Mouse (Mus musculus): ENCODE measurements at regions not wholly inside any gene's neighbourhood (a gene's known extent, or its start where the extent isn't known, plus 50 kb on each side); places are given as distances from the start of the nearest gene placed in this dataset.
"Not testable (repeated sequence)": the region's sequence is repeated elsewhere in the genome, so short reads cannot be mapped to it uniquely, and the experiment has no call there.

GRCm38 (mm10) chr13:20026612-20027011 is 63.8 kb upstream of the Elmo1 start:
- TF ChIP-seq CTCF (IDR thresholded peaks at IDR 0.05) (no peak), EP300 (IDR thresholded peaks at IDR 0.05) (no peak)
- H3K36me3 ChIP-seq (ENCODE audit: insufficient read depth, low read length), result no peaks in the 10 kb centered on the region
- no peak overlapping the region for H3K4me3 ChIP-seq (ENCODE audit: low read depth, low read length)

GRCm38 (mm10) chr13:20016454-20016853 is 73.9 kb upstream of the Elmo1 start:
- not testable (repeated sequence) for ATAC-seq; H3K4me1 ChIP-seq (ENCODE audit: insufficient read depth, low read depth, low read length); H3K9me3 ChIP-seq (ENCODE audit: low read length); H3K9ac ChIP-seq (replicated peaks; ENCODE audit: low read depth); H3K4me2 ChIP-seq (replicated peaks; ENCODE audit: low read depth, low read length); DNase-seq (ENCODE audit: low spot score); H3K36me3 ChIP-seq (ENCODE audit: insufficient read depth, low read length); H3K27me3 ChIP-seq (replicated peaks; ENCODE audit: insufficient read depth, low read length); H3K4me3 ChIP-seq (ENCODE audit: low read depth, low read length); H3K27ac ChIP-seq (ENCODE audit: low read length)
- 89% methylated on average over 16 of the region's 16 CpGs for WGBS

More at GRCm38 (mm10) chr13:20026612-20027011, 63.8 kb upstream of the Elmo1 start:
- 62% methylated on average over 6 of the region's 6 CpGs for WGBS
- Histone ChIP-seq H3K27me3 (replicated peaks; ENCODE audit: insufficient read depth, low read length) (no peaks in the 10 kb centered on the region), H3K9ac (replicated peaks; ENCODE audit: low read depth) (no peak overlapping the region), H3K4me2 (replicated peaks; ENCODE audit: low read depth, low read length) (no peak overlapping the region), H3K9me3 (ENCODE audit: low read length) (no peaks in the 10 kb centered on the region), H3K27ac (ENCODE audit: low read length) (no peak overlapping the region), H3K4me1 (ENCODE audit: insufficient read depth, low read depth, low read length) (no peaks in the 10 kb centered on the region; the same call in 1 of the 2 replicates)
- ATAC-seq (no peak), DNase-seq (ENCODE audit: low spot score) (peak; percentile 17)

- Histone ChIP-seq H3K4me2 (replicated peaks; ENCODE audit: low read depth, low read length) (no peak overlapping the region), H3K9me3 (ENCODE audit: low read length) (no peaks in the 10 kb centered on the region), H3K27ac (ENCODE audit: low read length) (no peak overlapping the region), H3K9ac (replicated peaks; ENCODE audit: low read depth) (no peak overlapping the region), H3K36me3 (ENCODE audit: insufficient read depth, low read length) (no peaks in the 10 kb centered on the region), H3K4me3 (ENCODE audit: low read depth, low read length) (no peak overlapping the region), H3K27me3 (replicated peaks; ENCODE audit: insufficient read depth, low read length) (no peaks in the 10 kb centered on the region), H3K4me1 (ENCODE audit: insufficient read depth, low read depth, low read length) (no peaks in the 10 kb centered on the region)
- WGBS, result 38% methylated on average over 3 of the region's 3 CpGs
- DNase-seq (ENCODE audit: low spot score), result peak; percentile 7
- no peak for TF ChIP-seq EP300 (IDR thresholded peaks at IDR 0.05)
- no peak for TF ChIP-seq CTCF (IDR thresholded peaks at IDR 0.05)
- no peak for ATAC-seq
These were observed 77.8 kb upstream of the Elmo1 start for GRCm38 (mm10) chr13:20012621-20013020.

DNA sequence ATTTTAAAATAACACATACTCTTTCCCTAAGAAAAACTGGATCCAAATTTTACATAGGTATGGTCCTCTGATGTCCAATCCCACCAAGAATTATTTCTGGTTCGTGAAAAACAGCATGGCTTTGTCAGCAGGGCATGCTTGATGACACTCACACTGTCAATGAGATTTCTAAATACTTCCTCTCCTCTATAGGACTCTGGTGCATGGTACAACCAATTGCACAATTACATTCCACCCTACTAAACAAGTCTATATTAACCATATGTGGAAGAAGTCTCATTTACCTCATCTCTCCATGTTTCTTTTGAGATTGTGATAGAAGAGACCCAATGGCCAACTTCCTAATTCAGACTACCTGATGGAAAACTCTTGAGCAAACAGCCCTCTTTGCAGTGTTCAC is 81.2 kb upstream of the Elmo1 start:
- H3K4me1 ChIP-seq (ENCODE audit: insufficient read depth, low read depth, low read length), result no peaks in the 10 kb centered on the region
- H3K9me3 ChIP-seq (ENCODE audit: low read length), result no peaks in the 10 kb centered on the region
- no peak overlapping the region for H3K4me3 ChIP-seq (ENCODE audit: low read depth, low read length)
- no peak overlapping the region for H3K27ac ChIP-seq (ENCODE audit: low read length)
- ATAC-seq (no peak), DNase-seq (ENCODE audit: low spot score) (no peak)
- WGBS, result 55% methylated on average over 1 of the region's 1 CpGs
- H3K9ac ChIP-seq (replicated peaks; ENCODE audit: low read depth), result no peak overlapping the region
- H3K4me2 ChIP-seq (replicated peaks; ENCODE audit: low read depth, low read length), result no peak overlapping the region
- no peaks in the 10 kb centered on the region for H3K36me3 ChIP-seq (ENCODE audit: insufficient read depth, low read length)
- no peak for TF ChIP-seq CTCF (IDR thresholded peaks at IDR 0.05)
- no peak for TF ChIP-seq EP300 (IDR thresholded peaks at IDR 0.05)
- H3K27me3 ChIP-seq (replicated peaks; ENCODE audit: insufficient read depth, low read length), result no peaks in the 10 kb centered on the region

DNA sequence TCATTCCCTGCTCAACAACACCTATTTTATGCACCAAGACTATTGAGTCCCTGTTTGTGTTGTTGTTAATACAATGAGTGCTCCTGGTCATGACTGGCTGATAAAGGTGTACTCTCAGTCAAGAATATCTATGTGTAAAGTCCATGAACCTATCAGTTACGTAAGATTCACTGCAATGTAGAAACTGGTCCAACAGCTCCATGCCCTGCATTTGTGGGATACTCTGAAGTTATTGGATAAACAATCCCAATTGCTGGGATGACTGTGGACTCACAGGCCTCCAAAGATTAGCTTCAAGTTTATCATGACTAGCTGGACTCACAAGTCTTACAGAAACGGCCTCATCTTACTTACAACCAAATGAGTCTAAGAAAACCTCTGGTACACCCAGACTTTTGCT is 82.8 kb upstream of the Elmo1 start:
- Histone ChIP-seq H3K4me3 (ENCODE audit: low read depth, low read length) (no peak overlapping the region), H3K4me2 (replicated peaks; ENCODE audit: low read depth, low read length) (no peak overlapping the region), H3K9ac (replicated peaks; ENCODE audit: low read depth) (no peak overlapping the region), H3K4me1 (ENCODE audit: insufficient read depth, low read depth, low read length) (no peaks in the 10 kb centered on the region), H3K27ac (ENCODE audit: low read length) (no peak overlapping the region), H3K36me3 (ENCODE audit: insufficient read depth, low read length) (no peaks in the 10 kb centered on the region), H3K9me3 (ENCODE audit: low read length) (no peaks in the 10 kb centered on the region), H3K27me3 (replicated peaks; ENCODE audit: insufficient read depth, low read length) (no peaks in the 10 kb centered on the region)
- TF ChIP-seq EP300 (IDR thresholded peaks at IDR 0.05) (no peak), CTCF (IDR thresholded peaks at IDR 0.05) (no peak)
- ATAC-seq (no peak), DNase-seq (ENCODE audit: low spot score) (no peak)
- WGBS, result 92% methylated on average over 2 of the region's 2 CpGs

- no peaks in the 10 kb centered on the region for H3K27me3 ChIP-seq (replicated peaks; ENCODE audit: insufficient read depth, low read length)
- DNase-seq (ENCODE audit: low spot score) (no peak), ATAC-seq (no peak)
- H3K4me3 ChIP-seq (ENCODE audit: low read depth, low read length), result no peak overlapping the region
- H3K27ac ChIP-seq (ENCODE audit: low read length), result no peak overlapping the region
- H3K4me1 ChIP-seq (ENCODE audit: insufficient read depth, low read depth, low read length), result no peaks in the 10 kb centered on the region
- WGBS, result 75% methylated on average over 2 of the region's 2 CpGs
- no peaks in the 10 kb centered on the region for H3K36me3 ChIP-seq (ENCODE audit: insufficient read depth, low read length)
- no peak overlapping the region for H3K9ac ChIP-seq (replicated peaks; ENCODE audit: low read depth)
- no peak overlapping the region for H3K4me2 ChIP-seq (replicated peaks; ENCODE audit: low read depth, low read length)
- TF ChIP-seq EP300 (IDR thresholded peaks at IDR 0.05) (no peak), CTCF (IDR thresholded peaks at IDR 0.05) (no peak)
- H3K9me3 ChIP-seq (ENCODE audit: low read length), result no peaks in the 10 kb centered on the region
These were observed 92.8 kb upstream of the Elmo1 start for GRCm38 (mm10) chr13:19997606-19998005.

DNA sequence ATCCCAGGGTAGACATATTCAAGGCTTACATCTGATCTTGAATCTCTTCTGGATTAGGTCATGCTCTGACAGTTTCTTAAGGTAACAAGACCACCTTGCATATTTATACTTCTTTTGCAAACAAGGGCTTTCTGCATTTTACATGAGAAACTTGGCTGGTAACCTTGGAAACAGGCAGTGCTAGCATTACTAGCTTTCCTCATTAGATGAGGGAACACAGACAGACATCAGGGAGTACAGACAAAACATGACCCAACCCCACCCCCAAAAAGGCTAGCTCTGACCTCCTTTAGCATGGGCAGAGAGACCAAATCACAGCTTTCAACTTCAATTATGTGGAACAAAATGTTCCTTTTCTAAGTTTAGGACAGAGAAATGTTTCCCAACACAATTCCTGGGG is 114.8 kb upstream of the Elmo1 start:
- H3K27ac ChIP-seq (ENCODE audit: low read length), result no peak overlapping the region
- H3K4me2 ChIP-seq (replicated peaks; ENCODE audit: low read depth, low read length), result no peak overlapping the region
- no peaks in the 10 kb centered on the region for H3K27me3 ChIP-seq (replicated peaks; ENCODE audit: insufficient read depth, low read length)
- DNase-seq (ENCODE audit: low spot score), result peak; percentile 28
- no peak overlapping the region for H3K9ac ChIP-seq (replicated peaks; ENCODE audit: low read depth)
- H3K36me3 ChIP-seq (ENCODE audit: insufficient read depth, low read length), result no peaks in the 10 kb centered on the region
- peak; percentile 43; the same call in 1 of the 2 replicates for ATAC-seq
- peak; percentile 26; the same call in 1 of the 2 replicates for TF ChIP-seq EP300 (IDR thresholded peaks at IDR 0.05)
- no peak for TF ChIP-seq CTCF (IDR thresholded peaks at IDR 0.05)
- no peaks in the 10 kb centered on the region for H3K4me1 ChIP-seq (ENCODE audit: insufficient read depth, low read depth, low read length)
- H3K4me3 ChIP-seq (ENCODE audit: low read depth, low read length), result no peak overlapping the region
- no peaks in the 10 kb centered on the region for H3K9me3 ChIP-seq (ENCODE audit: low read length)

Data from lung, postnatal 0 days (tissue).